8 mouse cellular contexts compared by ENCODE assay signal in the genomic region with DNA sequence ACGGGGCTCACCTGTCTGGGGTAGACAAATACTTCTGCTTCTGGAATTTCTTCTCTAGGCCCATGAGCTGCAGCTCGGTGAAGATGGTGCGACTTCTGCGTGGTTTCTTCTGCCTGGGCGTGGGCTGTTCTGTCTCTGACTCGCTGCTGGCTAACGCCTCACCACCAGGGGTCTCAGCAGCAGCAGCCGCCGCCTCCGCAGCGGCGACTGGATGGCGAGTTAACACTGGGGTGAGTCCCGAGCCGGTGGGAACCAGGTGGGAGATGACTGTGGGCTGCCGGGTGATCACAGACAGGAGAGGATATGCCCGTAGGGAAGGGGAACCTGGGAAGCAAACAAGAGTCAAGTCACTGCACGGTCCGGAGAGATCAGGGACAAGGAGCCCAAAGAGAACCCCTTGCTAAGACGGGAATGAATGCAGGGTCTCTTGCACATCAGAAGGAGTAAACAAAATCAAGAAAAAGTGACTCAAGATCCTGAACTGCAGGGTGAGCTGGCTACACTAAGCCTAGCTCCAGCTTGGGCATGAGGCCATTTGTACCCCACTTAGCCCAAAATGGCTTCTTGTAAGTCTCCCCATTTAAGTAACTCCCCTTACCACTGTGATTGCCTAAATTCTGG. TPM values are rescaled to one million over a fixed set of nuclear protein-coding genes. Genes with fewer than 3 reads are reported as not detected.
DNase-seq lines count a peak whose midpoint lies in the region; ATAC-seq and TF ChIP-seq lines count a peak whose summit lies in the region.

No protein-coding gene starts in this region.

- H3K9ac ChIP-seq in kidney, postnatal 0 days (ENCODE audit: low read depth, low read length) = no peak overlapping the region
- H3K9ac ChIP-seq in neural tube, embryonic 11.5 days (ENCODE audit: low read length) = no peak overlapping the region

- peak overlapping the region; percentile 44 for H3K4me2 ChIP-seq in kidney, postnatal 0 days (ENCODE audit: low read length)
- H3K4me2 ChIP-seq in neural tube, embryonic 11.5 days (ENCODE audit: low read depth) = 0 out of 2 replicates have a peak overlapping the region, but pooled peaks have one; percentile 1

- intact Hi-C loops in left cerebral cortex, postnatal 25 days (cut with DNase I) = loop anchor here (2.0 to 5.0 kb wide), 2 partner anchors 54 to 62 kb away; partner anchors contain the start of gene Barx2

- no peak overlapping the region for H3K27ac ChIP-seq in kidney, postnatal 0 days
- H3K27ac ChIP-seq in neural tube, embryonic 11.5 days (ENCODE audit: low read depth, low read length) = no peak overlapping the region

- no peaks in the 10 kb centered on the region for H3K36me3 ChIP-seq in kidney, postnatal 0 days (ENCODE audit: insufficient read depth, low read length)
- no peaks in the 10 kb centered on the region for H3K36me3 ChIP-seq in neural tube, embryonic 11.5 days (ENCODE audit: control insufficient read depth, insufficient read depth, low read length)

- peaks cover 6% of the 10 kb centered on the region; the same call in 1 of the 2 replicates for H3K4me1 ChIP-seq in kidney, postnatal 0 days (replicated peaks; ENCODE audit: insufficient read depth, low read length)
- H3K4me1 ChIP-seq in neural tube, embryonic 11.5 days (ENCODE audit: control insufficient read depth, insufficient read depth, low read length) = no peaks in the 10 kb centered on the region

- TF ChIP-seq CTCF in kidney, postnatal 0 days (IDR thresholded peaks at IDR 0.05; ENCODE audit: low read depth) = peak; percentile 78
- TF ChIP-seq CTCF in brain, embryonic 14.5 days (IDR thresholded peaks at IDR 0.05; ENCODE audit: borderline replicate concordance, extremely low read depth, insufficient read depth, insufficient read length) = peak; percentile 73

- WGBS in kidney, postnatal 0 days = 7% methylated on average over 20 of the region's 20 CpGs
- WGBS in neural tube, embryonic 11.5 days = 9% methylated on average over 20 of the region's 20 CpGs

- H3K27me3 ChIP-seq in kidney, postnatal 0 days (ENCODE audit: insufficient read depth, low read length) = no peaks in the 10 kb centered on the region
- no peaks in the 10 kb centered on the region for H3K27me3 ChIP-seq in neural tube, embryonic 11.5 days (ENCODE audit: control insufficient read depth, insufficient read depth, low read length)

- H3K9me3 ChIP-seq in kidney, postnatal 0 days (replicated peaks; ENCODE audit: low read length) = no peaks in the 10 kb centered on the region
- H3K9me3 ChIP-seq in neural tube, embryonic 11.5 days (ENCODE audit: control insufficient read depth, low read length) = no peaks in the 10 kb centered on the region

- no peak for ATAC-seq in kidney, postnatal 0 days (replicated peaks; ENCODE audit: low FRiP score, low read depth)
- peak; percentile 48 for ATAC-seq in frontal cortex, adult (ENCODE audit: low TSS enrichment)
- peak; percentile 65 for ATAC-seq in neural tube, embryonic 11.5 days (ENCODE audit: insufficient read depth, low FRiP score, low TSS enrichment)

- TF ChIP-seq POLR2A in brain, embryonic 14.5 days (IDR thresholded peaks at IDR 0.05; ENCODE audit: borderline replicate concordance, extremely low read depth, insufficient read depth, insufficient read length, poor library complexity, severe bottlenecking) = no peak

- DNase-seq in kidney, postnatal 0 days (ENCODE audit: low spot score) = peak; percentile 49
- no peak for DNase-seq in kidney, adult 9 months
- DNase-seq in brain, embryonic 14.5 days (ENCODE audit: low read depth) = peak; percentile 60
- peak; percentile 36 to 47 for DNase-seq in left cerebral cortex, postnatal 25 days (ENCODE audit: low spot score in 2 of 2)
- DNase-seq in neural tube, embryonic 11.5 days (ENCODE audit: low spot score) = peak; percentile 68
- no peak for DNase-seq in gastrocnemius, adult 8-10 months (ENCODE audit: low spot score in 2 of 2)
- DNase-seq in urinary bladder, postnatal 36 days (ENCODE audit: low spot score in 2 of 2) = no peak

- peak overlapping the region; percentile 6; the same call in 1 of the 2 replicates for H3K4me3 ChIP-seq in kidney, postnatal 0 days (replicated peaks; ENCODE audit: low read depth, low read length)
- no peak overlapping the region for H3K4me3 ChIP-seq in neural tube, embryonic 11.5 days (ENCODE audit: low read depth, low read length)

RNA-seq across cellular contexts. Expression of gene Barx2, which starts 54.4 kb away (rescaled TPM):
- polyA plus RNA-seq in kidney, postnatal 0 days (2015; fragmentation: Nextera tagmentation; extraction: Ambion mirVana) = 0.08 TPM in 1 of 2 replicates, not detected in the other
- polyA plus RNA-seq in brain, embryonic 14.5 days (2012; rRNA removed) = 0.42 and 0.55 TPM in 2 replicates
- total RNA-seq in left cerebral cortex, postnatal 25 days (2021) = 1 to 10 TPM; 5.8 to 7.4 TPM
- 0.31 and 0.39 TPM in 2 replicates for polyA plus RNA-seq in neural tube, embryonic 11.5 days (2014; fragmentation: Nextera tagmentation; extraction: Ambion mirVana)
- total RNA-seq in gastrocnemius, adult 8-10 months (2022) = 10 to 100 TPM in 2 of 4 experiments, 1 to 10 TPM in 2; 8.4 to 13.1 (median 10.5) TPM

Comparison
In these comparisons a context has a peak if more than half of its experiments do, and no peak if none do; other contexts are left out.
1. DNase-seq: peak in kidney, postnatal 0 days (single experiment), brain, embryonic 14.5 days (single experiment), left cerebral cortex, postnatal 25 days (2 of 2) and neural tube, embryonic 11.5 days (single experiment); none in kidney, adult 9 months (single experiment), gastrocnemius, adult 8-10 months (0 of 2) and urinary bladder, postnatal 36 days (0 of 2).